Mouse (Mus musculus) G1E (cell line): ENCODE results near the gene Iffo2. TPM values are rescaled to one million over a fixed set of nuclear protein-coding genes. Genes with fewer than 3 reads are reported as not detected.
A peak's percentile ranks its signal among the peaks of the same experiment; 100 is the strongest.

ENCODE experiments used
- ATAC-seq: 2 replicates; pipeline ENCODE4 v1.8.0; 2016; ENCODE audit warnings: mild to moderate bottlenecking; ENCODE audit not compliant: insufficient number of reproducible peaks, poor library complexity, low FRiP score, severe bottlenecking; ENCODE audit errors: extremely low read depth
- DNase-seq: peaks from one replicate; pipeline ENCODE4 v3.0.0; 2012; ENCODE audit warnings: low spot score
- H3K27me3 ChIP-seq: 2 replicates; pipeline ENCODE4 v1.6.1; 2012; ENCODE audit warnings: mild to moderate bottlenecking, low read length, inconsistent platforms; ENCODE audit not compliant: insufficient read depth
- H3K36me3 ChIP-seq: replicated peaks from 2 replicates; pipeline ENCODE3; 2012; ENCODE audit warnings: mild to moderate bottlenecking, inconsistent platforms
- H3K4me1 ChIP-seq: 2 replicates; pipeline ENCODE4 v1.6.1; 2012; ENCODE audit warnings: low read depth, low read length, inconsistent platforms, mixed read lengths; ENCODE audit not compliant: insufficient read depth
- H3K4me3 ChIP-seq: 2 replicates; pipeline ENCODE4 v1.5.1; 2012; ENCODE audit warnings: low read depth, mild to moderate bottlenecking, inconsistent platforms, low read length, moderate library complexity, mixed read lengths
- H3K9me3 ChIP-seq: replicated peaks from 2 replicates; pipeline ENCODE4 v1.6.1; 2012; ENCODE audit warnings: inconsistent platforms
- CTCF ChIP-seq: IDR thresholded peaks from 2 replicates; pipeline ENCODE4 v1.5.1; 2012; ENCODE audit warnings: low read depth, low read length, inconsistent platforms, mixed read lengths
- GATA1 ChIP-seq: IDR thresholded peaks from 2 replicates; pipeline ENCODE4 v1.6.1; 2012; ENCODE audit warnings: borderline replicate concordance, low read length, inconsistent platforms, mixed read lengths
- GATA2 ChIP-seq: IDR thresholded peaks from 2 replicates; pipeline ENCODE4 v1.6.1; 2012; ENCODE audit warnings: low read depth, low read length, inconsistent platforms, borderline replicate concordance
- POLR2AphosphoS5 ChIP-seq: IDR thresholded peaks from 2 replicates; pipeline ENCODE4 v1.6.1; 2012; ENCODE audit warnings: low read depth, low read length, inconsistent platforms; ENCODE audit not compliant: insufficient replicate concordance
- TAL1 ChIP-seq: conservative IDR thresholded peaks from 2 replicates; pipeline ENCODE4 v1.6.1; 2012; ENCODE audit warnings: low read depth, low read length, inconsistent platforms, mixed read lengths
- polyA plus RNA-seq: library from polyadenylated mRNA; stranded (reverse); fragments of >175 nt; gene quantifications from 2 replicates; pipeline ENCODE4 v1.2.3, GENCODE M21; 2012
- total RNA-seq, 2 experiments: library from RNA; stranded (forward) in 1 of 2; stranded (reverse) in 1 of 2; fragments of 200-1000 nt in 1 of 2; fragments of >200 nt in 1 of 2; fragmentation: Nextera tagmentation in 1 of 2; gene quantifications; 2 replicates each; pipeline ENCODE4 v1.2.3; 2014 to 2017

Iffo2 gene
- total and polyA plus RNA-seq, 3 experiments = 0.20 to 0.38 TPM; not detected in 1

DNA sequence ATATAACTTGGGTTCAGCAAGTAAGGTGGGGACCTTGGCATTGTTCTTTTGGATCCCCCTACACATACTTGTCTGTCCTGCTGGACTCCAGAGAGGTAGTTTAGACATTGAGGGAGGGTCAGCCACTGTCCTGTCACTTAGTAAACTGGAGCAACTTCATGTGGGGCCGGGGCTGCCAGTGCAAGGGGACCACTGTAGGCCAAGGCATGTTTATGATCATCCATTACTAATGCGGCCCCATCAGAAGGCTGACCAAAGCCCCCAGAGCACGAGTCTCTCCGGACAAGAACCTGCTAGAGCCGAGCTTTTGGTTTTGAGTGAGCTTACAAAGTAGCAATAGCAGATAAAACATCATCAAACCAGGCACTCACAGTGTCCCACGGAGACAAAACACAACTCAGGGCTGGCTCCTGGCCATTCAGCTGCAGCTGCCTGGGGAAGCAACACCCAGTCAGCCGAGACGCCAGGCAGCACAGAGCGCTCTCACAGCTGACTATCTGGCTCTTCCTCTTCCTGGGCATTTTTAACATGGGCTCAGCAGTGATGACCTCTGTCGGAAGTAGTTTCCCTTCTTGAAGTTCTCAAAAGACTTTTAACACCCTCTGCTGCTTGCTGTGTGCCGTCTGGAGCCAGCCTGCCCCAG is 39.8 kb upstream of the Iffo2 start:
- no peak for DNase-seq
- Histone ChIP-seq H3K4me3 (no peak overlapping the region), H3K4me1 (peaks cover 21% of the 10 kb centered on the region), H3K9me3 (no peaks in the 10 kb centered on the region), H3K36me3 (peaks cover 78% of the 10 kb centered on the region), H3K27me3 (peaks cover 5% of the 10 kb centered on the region; the same call in 1 of the 2 replicates)
- no peak for ATAC-seq
- TF ChIP-seq GATA1 (no peak), TAL1 (no peak), CTCF (no peak), POLR2AphosphoS5 (no peak), GATA2 (no peak)

DNA sequence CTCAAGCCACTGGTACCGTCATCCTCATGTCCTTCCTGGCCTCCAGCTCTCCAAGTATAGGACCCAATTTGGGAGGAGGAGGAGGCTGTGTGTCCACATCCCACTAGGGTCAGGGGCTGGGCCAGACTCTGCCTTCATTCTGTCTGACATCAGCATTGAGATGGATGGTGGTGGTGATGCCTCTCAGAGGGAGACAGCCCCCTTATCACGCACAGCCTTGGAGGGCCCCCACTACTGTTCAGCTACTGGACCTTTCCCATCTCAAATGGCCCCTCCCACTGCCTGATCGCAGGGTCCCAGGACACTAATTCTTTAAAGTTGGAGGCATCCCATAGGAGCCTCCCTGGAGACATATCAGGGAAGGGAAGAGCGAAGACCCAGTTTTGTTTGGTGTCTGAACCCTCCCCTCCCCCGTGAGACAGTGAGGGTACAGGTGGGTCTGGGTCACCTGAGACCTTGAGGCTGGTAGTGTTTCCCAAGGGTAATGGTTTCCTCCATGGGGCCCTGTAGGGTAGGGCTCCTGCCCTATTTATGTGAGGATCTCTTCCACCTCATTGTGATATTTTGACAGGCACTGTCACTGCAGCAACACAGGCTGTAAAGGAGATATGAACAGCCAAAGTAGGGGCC is 38.7 kb upstream of the Iffo2 start:
- Histone ChIP-seq H3K4me1 (peaks cover 21% of the 10 kb centered on the region), H3K9me3 (no peaks in the 10 kb centered on the region), H3K36me3 (peaks cover 67% of the 10 kb centered on the region), H3K27me3 (peaks cover 12% of the 10 kb centered on the region; the same call in 1 of the 2 replicates), H3K4me3 (no peak overlapping the region)
- TF ChIP-seq POLR2AphosphoS5 (0 out of 2 replicates have a peak, but pooled peaks have one; percentile 19), TAL1 (no peak)
- ATAC-seq (no peak), DNase-seq (no peak)

DNA sequence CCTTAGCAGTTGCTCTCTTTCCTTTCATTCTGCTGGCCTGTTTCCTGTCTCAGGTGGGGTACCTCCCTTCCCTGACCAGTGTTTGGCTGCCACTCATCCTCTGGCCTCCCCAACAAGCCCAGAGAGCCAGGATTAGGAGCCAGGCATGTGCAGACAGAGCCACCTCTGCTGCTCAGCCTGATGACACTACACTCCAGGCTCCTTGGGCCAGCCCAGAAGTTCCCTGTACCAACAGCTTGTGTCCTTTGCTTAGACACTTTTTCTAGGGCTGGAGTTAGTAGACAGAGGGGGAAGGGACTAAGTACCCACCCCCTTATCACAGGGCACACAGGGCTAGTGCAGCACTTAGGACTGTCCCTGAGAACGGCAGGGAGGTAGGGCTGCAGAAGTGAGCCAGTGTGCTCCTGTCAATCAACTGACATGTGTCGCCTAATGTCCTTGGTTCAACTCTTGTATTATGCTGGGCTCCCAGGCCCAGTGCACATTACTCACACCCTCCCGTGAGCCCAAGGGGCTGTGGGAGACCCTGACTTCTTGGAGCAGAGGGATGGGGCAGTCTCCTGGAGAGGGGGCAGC is 38.0 kb upstream of the Iffo2 start:
- TF ChIP-seq GATA1 (no peak), CTCF (no peak), GATA2 (no peak), POLR2AphosphoS5 (no peak; the same call in 1 of the 2 replicates), TAL1 (no peak)
- DNase-seq = no peak
- peaks cover 13% of the 10 kb centered on the region; the same call in 1 of the 2 replicates for H3K27me3 ChIP-seq
- no peak overlapping the region for H3K4me3 ChIP-seq
- H3K9me3 ChIP-seq = no peaks in the 10 kb centered on the region
- peaks cover 21% of the 10 kb centered on the region for H3K4me1 ChIP-seq
- ATAC-seq = no peak
- H3K36me3 ChIP-seq = peaks cover 60% of the 10 kb centered on the region

DNA sequence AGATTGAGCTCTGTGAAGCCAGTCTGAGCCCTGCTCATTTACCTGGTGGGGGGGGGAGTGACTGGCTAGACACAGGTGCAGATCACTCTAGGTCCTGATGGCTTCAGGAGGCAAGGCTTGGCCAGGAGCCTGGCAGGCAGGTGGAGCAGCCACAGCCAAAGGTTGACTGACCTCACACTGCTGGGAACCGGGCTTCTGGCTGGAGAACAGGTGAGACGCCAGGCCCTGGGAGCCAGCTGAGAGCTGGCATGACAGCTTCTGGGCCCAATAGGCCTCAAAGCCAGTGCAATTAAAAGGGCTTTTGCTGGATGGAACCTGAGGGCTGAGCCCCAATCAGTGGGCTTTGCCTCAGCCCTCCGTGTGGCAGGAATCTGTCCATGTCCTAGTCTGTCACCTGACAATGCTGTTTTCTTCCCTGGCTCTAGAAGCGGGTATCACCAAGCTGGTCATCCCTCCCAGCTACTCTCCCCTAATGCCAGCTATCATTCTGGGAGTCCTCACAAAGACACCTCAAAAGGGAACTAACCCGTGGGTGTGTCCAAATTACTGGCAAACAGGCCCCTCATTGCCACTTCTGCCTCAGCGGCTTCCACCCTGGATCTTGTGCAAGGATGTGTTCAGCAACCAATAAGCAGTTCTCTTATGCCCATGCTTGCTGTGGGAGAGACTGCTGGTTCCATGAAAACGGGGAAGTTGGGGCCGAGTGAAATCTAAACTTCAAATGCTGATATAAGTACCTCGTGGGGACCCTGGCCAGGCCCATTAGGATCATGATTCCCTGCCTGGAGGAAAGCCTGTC is 36.9 kb upstream of the Iffo2 start:
- Histone ChIP-seq H3K9me3 (no peaks in the 10 kb centered on the region), H3K27me3 (peaks cover 22% of the 10 kb centered on the region; the same call in 1 of the 2 replicates), H3K4me3 (no peak overlapping the region), H3K36me3 (peaks cover 49% of the 10 kb centered on the region), H3K4me1 (peaks cover 25% of the 10 kb centered on the region)
- DNase-seq (peak; percentile 42), ATAC-seq (no peak)
- no peak for TF ChIP-seq GATA2
- TF ChIP-seq POLR2AphosphoS5 = no peak
- TF ChIP-seq TAL1 = no peak
- no peak for TF ChIP-seq CTCF
- TF ChIP-seq GATA1 = no peak

DNA sequence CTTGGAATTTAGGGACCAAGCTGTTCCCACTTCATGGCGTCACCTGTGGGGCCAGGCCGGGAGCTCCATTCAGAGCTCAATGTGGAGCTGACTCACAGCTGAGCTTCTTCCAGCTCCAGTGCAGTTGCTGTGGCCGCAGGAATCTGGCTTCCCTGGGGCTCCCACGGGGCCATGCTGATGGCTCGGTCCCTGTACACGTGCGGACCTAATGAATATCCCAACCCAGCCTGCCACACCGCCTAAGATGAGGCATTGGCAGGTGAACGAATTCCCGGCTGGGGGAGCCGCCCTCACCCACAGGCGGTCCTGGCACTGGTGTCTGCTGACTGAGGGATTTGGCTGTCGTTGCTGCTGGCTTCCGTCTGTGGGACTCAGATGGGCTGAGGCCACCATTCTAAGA is 29.5 kb upstream of the Iffo2 start:
- TF ChIP-seq GATA2 = no peak
- TF ChIP-seq TAL1 = no peak
- TF ChIP-seq CTCF = no peak
- TF ChIP-seq GATA1 = no peak
- TF ChIP-seq POLR2AphosphoS5 = no peak
- Histone ChIP-seq H3K36me3 (no peaks in the 10 kb centered on the region), H3K4me1 (peaks cover 4% of the 10 kb centered on the region; the same call in 1 of the 2 replicates), H3K9me3 (peaks cover 4% of the 10 kb centered on the region), H3K4me3 (no peak overlapping the region), H3K27me3 (peaks cover 40% of the 10 kb centered on the region)
- no peak for ATAC-seq
- DNase-seq = no peak

DNA sequence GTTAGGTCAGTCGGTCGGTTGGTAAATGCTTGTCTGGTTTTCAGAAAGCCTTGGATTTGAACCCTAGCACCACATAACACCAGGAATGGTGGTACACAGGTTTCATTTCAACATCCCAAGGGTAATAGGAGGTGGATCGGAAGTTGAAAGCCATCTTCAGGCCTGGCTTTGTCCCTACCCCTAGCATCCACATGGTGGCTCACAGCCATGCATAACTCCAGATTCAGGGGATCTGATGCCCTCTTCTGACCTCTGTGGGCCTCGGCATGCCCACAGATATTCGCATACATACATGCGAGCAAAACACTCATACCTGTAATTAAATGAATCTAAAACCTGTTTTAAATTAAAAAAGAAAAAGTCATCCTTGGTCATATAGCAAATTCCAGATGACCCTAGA is 28.6 kb upstream of the Iffo2 start:
- no peak for ATAC-seq
- DNase-seq = no peak
- no peak for TF ChIP-seq GATA2
- H3K27me3 ChIP-seq = peaks cover 32% of the 10 kb centered on the region
- H3K4me3 ChIP-seq = no peak overlapping the region
- H3K4me1 ChIP-seq = peaks cover 4% of the 10 kb centered on the region; the same call in 1 of the 2 replicates
- H3K36me3 ChIP-seq = no peaks in the 10 kb centered on the region
- H3K9me3 ChIP-seq = peaks cover 8% of the 10 kb centered on the region
